Mouse (Mus musculus) intestine, postnatal 0 days (tissue): ENCODE measurements around the gene Tmem132c. TPM values are rescaled to one million over a fixed set of nuclear protein-coding genes. Genes with fewer than 3 reads are reported as not detected.

ENCODE experiments used
- ATAC-seq: fragments of 200-750 bp; cut with Nextera tagmentation; 2 replicates; pipeline ENCODE4 v1.8.0; 2017; ENCODE audit warnings: mild to moderate bottlenecking, moderate TSS enrichment, moderate library complexity
- H3K27ac ChIP-seq: fragments of 300-500 bp; sonication (generic); 2 replicates; pipeline ENCODE4 v1.5.1; 2014; ENCODE audit warnings: mild to moderate bottlenecking, low read depth, low read length, moderate library complexity
- H3K27me3 ChIP-seq: fragments of 300-500 bp; sonication (generic); replicated peaks from 2 replicates; pipeline ENCODE4 v1.6.1; 2014; ENCODE audit warnings: low read length, mixed read lengths; ENCODE audit not compliant: control insufficient read depth, insufficient read depth
- H3K36me3 ChIP-seq: fragments of 300-500 bp; sonication (generic); 2 replicates; pipeline ENCODE4 v1.6.1; 2014; ENCODE audit warnings: mild to moderate bottlenecking, moderate library complexity; ENCODE audit not compliant: control insufficient read depth, insufficient read depth
- H3K4me1 ChIP-seq: fragments of 300-500 bp; sonication (generic); replicated peaks from 2 replicates; pipeline ENCODE4 v1.6.1; 2014; ENCODE audit warnings: antibody characterized with exemption, low read length, mixed read lengths; ENCODE audit not compliant: control insufficient read depth, insufficient read depth
- H3K4me2 ChIP-seq: fragments of 300-500 bp; sonication (generic); replicated peaks from 2 replicates; pipeline ENCODE4 v1.6.1; 2014; ENCODE audit warnings: low read depth, mild to moderate bottlenecking, moderate library complexity
- H3K4me3 ChIP-seq: fragments of 300-500 bp; sonication (generic); 2 replicates; pipeline ENCODE4 v1.5.1; 2014; ENCODE audit warnings: low read depth, low read length
- H3K9ac ChIP-seq: fragments of 300-500 bp; sonication (generic); 2 replicates; pipeline ENCODE4 v1.6.1; 2014; ENCODE audit warnings: mild to moderate bottlenecking, low read depth, low read length
- H3K9me3 ChIP-seq: fragments of 300-500 bp; sonication (generic); 2 replicates; pipeline ENCODE4 v1.6.1; 2016; ENCODE audit warnings: mixed run types; ENCODE audit not compliant: control insufficient read depth
- CTCF ChIP-seq: sonication (generic); IDR thresholded peaks from 2 replicates; pipeline ENCODE4 v1.5.1; 2016; ENCODE audit warnings: low read depth, mild to moderate bottlenecking, control low read depth, antibody characterized with exemption, moderate library complexity
- WGBS: fragments of 180-500 bp; shearing (Covaris S2); extraction: QIAGEN DNeasy Blood & Tissue Kit; methylation state at CpG from one replicate; pipeline ENCODE4 v1.1.7; 2014; 5-methylcytosine and 5-hydroxymethylcytosine counted together
- polyA plus RNA-seq: library from polyadenylated mRNA; unstranded; fragments of >200 nt; fragmentation: Nextera tagmentation; extraction: Ambion mirVana; gene quantifications from 2 replicates; pipeline ENCODE4 v1.2.1, GENCODE M21; 2015

The Tmem132c gene
- polyA plus RNA-seq, 1 experiment from 2014 or later = 0.18 TPM

DNA sequence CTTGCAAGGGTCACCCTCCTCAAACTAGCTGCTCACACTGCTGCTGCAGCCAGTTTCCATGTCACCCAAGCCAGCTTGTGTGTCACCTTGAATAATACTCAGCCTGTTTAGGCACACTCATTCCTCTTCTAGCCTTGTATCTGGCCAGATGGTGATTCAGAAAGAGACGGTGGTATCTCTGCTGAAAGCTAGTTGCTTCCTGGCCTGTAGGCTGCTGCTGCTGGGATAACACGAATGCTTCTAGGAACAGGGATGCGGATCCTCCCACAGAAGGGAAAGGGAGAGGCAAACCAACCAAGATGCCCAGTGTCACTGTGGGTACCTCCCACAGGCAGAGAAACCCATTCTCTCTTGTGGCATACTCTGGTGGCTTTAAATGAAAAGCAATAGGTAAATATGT lies 134.0 kb downstream of the Tmem132c start:
- H3K4me3 ChIP-seq = no peak overlapping the region

DNA sequence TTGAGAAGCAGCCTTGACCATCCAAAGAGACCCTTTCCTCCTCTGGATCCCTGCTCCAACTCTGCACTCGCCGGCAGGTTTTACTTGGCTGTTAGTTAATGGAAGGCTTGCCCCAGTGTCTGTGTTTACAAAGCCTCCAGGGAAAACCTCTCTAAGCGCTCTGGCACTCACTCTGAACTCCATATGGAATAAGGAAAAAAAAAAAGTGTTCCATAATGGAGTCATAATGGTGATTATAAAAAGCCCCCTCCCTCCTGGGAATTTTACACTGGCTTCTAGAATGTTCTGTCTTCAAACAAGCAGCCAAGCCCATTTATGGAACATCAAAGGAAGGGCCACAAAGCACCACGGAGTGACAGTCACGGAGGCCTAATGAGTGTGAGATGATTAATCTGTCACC lies 136.9 kb downstream of the Tmem132c start:
- no peaks in the 10 kb centered on the region for H3K36me3 ChIP-seq
- no peak overlapping the region for H3K4me2 ChIP-seq
- H3K27me3 ChIP-seq = no peaks in the 10 kb centered on the region
- H3K4me1 ChIP-seq = no peaks in the 10 kb centered on the region
- H3K27ac ChIP-seq = no peak overlapping the region
- TF ChIP-seq CTCF = no peak
- no peak overlapping the region for H3K9ac ChIP-seq
- H3K9me3 ChIP-seq = no peaks in the 10 kb centered on the region
- no peak overlapping the region for H3K4me3 ChIP-seq
- no peak for ATAC-seq
- WGBS = 26% methylated on average over 5 of the region's 5 CpGs

More for the DNA sequence above, 134.0 kb downstream of the Tmem132c start:
- H3K36me3 ChIP-seq = no peaks in the 10 kb centered on the region
- no peaks in the 10 kb centered on the region for H3K9me3 ChIP-seq
- no peaks in the 10 kb centered on the region for H3K4me1 ChIP-seq
- H3K27me3 ChIP-seq = no peaks in the 10 kb centered on the region
- WGBS = 92% methylated on average over 3 of the region's 3 CpGs
- ATAC-seq = no peak
- no peak for TF ChIP-seq CTCF
- H3K4me2 ChIP-seq = no peak overlapping the region
- no peak overlapping the region for H3K9ac ChIP-seq
- H3K27ac ChIP-seq = no peak overlapping the region

DNA sequence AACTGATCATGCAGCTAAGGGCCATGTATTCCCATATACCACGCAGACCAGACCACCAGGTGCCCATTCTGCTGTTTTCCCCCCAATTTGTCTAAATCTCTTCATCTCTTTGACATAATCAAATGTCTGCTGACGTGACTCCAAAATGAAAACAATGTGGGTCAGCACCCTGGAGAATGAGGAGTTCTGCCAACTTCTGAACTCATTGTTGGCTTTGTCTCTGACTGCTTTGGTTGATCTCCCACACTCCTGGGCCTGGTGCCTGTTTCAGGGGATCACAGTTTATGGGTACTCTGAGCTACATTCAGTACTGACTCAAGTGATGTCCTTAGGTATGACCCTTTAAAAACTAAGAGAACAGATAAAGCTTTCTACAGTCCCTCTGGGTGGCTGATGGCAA lies 137.7 kb downstream of the Tmem132c start:
- Histone ChIP-seq H3K36me3 (no peaks in the 10 kb centered on the region), H3K9ac (no peak overlapping the region), H3K27ac (no peak overlapping the region), H3K4me2 (no peak overlapping the region), H3K4me3 (no peak overlapping the region), H3K9me3 (no peaks in the 10 kb centered on the region), H3K4me1 (no peaks in the 10 kb centered on the region), H3K27me3 (no peaks in the 10 kb centered on the region)
- TF ChIP-seq CTCF = no peak
- WGBS = 65% methylated on average over 2 of the region's 2 CpGs
- ATAC-seq = no peak

DNA sequence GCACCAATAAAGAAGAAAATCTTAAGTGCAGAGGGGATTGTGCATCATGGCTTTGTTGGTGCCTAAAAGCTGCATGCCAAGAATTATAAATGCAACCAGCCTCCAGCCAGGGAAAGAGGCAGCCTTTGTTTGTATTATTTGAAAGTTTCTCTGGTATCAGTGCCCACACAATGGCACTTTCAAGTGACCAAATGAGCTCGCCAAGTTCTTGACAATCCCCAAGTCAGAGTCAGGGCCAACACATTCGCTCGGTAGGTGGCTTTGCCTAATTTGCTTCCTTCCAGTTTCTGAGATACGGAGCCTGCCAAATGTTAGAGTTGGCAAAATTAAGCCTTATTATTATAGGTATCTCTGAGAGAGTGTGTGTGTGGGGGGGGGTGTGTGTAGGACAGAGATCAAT lies 139.6 kb downstream of the Tmem132c start:
- H3K4me3 ChIP-seq = no peak overlapping the region
- WGBS = 81% methylated on average over 4 of the region's 4 CpGs
- H3K4me1 ChIP-seq = no peaks in the 10 kb centered on the region
- H3K9ac ChIP-seq = no peak overlapping the region
- no peaks in the 10 kb centered on the region for H3K27me3 ChIP-seq
- H3K27ac ChIP-seq = no peak overlapping the region
- no peak for ATAC-seq
- H3K9me3 ChIP-seq = no peaks in the 10 kb centered on the region
- TF ChIP-seq CTCF = no peak
- H3K4me2 ChIP-seq = no peak overlapping the region
- no peaks in the 10 kb centered on the region for H3K36me3 ChIP-seq

DNA sequence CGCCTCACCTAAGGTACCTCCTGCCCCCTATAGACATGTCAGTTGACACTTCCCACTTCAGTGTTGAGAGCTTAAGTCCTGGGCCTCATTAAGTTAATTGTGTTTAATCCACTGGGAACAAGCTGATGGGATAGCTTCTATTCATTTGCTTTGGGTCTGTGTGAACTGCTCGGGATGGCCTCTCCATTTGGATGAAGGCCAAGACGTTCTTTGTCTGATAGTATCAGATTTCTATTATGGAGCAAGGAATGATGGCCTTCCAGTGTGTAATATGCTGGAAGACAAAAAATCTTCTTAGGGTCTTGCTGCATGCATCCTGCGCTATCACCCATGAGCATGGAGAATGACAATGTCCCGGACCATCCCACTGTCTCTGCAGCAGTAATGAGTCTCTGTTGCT lies 141.0 kb downstream of the Tmem132c start:
- no peak for ATAC-seq
- H3K27ac ChIP-seq = no peak overlapping the region
- 77% methylated on average over 5 of the region's 5 CpGs for WGBS
- H3K4me2 ChIP-seq = no peak overlapping the region
- no peaks in the 10 kb centered on the region for H3K27me3 ChIP-seq
- no peak overlapping the region for H3K4me3 ChIP-seq
- no peaks in the 10 kb centered on the region for H3K4me1 ChIP-seq
- TF ChIP-seq CTCF = no peak
- no peak overlapping the region for H3K9ac ChIP-seq
- H3K9me3 ChIP-seq = no peaks in the 10 kb centered on the region
- H3K36me3 ChIP-seq = no peaks in the 10 kb centered on the region

DNA sequence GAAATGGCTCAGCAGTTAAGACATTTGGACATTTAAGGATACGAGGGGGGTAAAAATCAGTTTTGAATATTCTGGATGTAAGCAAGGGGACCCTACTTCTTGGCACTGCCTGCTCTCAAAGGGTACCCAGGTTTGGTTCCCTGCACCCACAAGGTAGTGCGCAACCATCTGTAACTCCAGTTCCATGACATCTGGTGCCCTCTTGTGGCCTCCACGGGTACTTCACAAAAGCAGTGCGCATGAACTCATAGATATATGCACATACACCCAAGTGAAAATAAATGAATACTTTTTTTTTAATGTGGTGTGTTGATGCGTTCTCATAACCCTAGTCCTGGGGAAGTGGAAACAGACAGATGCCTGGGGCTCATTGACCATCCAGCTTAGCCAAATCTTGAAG lies 149.6 kb downstream of the Tmem132c start:
- no peak overlapping the region for H3K27ac ChIP-seq
- H3K36me3 ChIP-seq = no peaks in the 10 kb centered on the region
- no peak overlapping the region for H3K4me2 ChIP-seq
- H3K27me3 ChIP-seq = no peaks in the 10 kb centered on the region
- H3K4me1 ChIP-seq = no peaks in the 10 kb centered on the region
- peaks cover 11% of the 10 kb centered on the region; the same call in 1 of the 2 replicates for H3K9me3 ChIP-seq
- H3K4me3 ChIP-seq = no peak overlapping the region
- WGBS = 89% methylated on average over 5 of the region's 5 CpGs
- no peak for ATAC-seq
- no peak overlapping the region for H3K9ac ChIP-seq
- peak; percentile 14; the same call in 1 of the 2 replicates for TF ChIP-seq CTCF

DNA sequence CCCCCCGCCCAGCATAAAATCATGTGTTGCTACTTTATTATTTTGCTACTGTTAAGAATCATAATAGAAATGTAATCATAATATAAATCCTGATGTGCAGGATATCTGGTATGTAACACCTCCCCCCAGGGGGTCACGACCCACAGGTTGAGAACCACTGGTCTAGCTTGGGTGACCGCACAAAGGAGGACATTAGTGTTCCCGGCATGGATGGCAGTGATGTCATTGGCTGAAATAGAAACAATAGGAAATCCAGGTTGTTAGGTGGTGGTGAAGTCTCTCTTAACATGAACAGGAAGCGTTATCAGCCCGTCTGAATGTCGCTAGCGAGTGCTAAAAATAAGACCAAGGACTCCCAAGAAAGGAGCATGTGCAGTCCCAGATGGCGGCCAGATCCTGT lies 155.3 kb downstream of the Tmem132c start:
- Histone ChIP-seq H3K9me3 (0 out of 2 replicates have a peak, but pooled peaks cover 1% of the 10 kb centered on the region), H3K36me3 (no peaks in the 10 kb centered on the region), H3K27ac (no peak overlapping the region), H3K4me3 (no peak overlapping the region), H3K9ac (no peak overlapping the region), H3K4me2 (no peak overlapping the region), H3K27me3 (no peaks in the 10 kb centered on the region), H3K4me1 (no peaks in the 10 kb centered on the region)
- 80% methylated on average over 9 of the region's 9 CpGs for WGBS
- TF ChIP-seq CTCF = no peak
- ATAC-seq = no peak
